Mouse (Mus musculus) hindbrain, embryonic 14.5 days (tissue): ENCODE measurements around the gene Lrrc31. TPM values are rescaled to one million over a fixed set of nuclear protein-coding genes. Genes with fewer than 3 reads are reported as not detected.

Experiments
- ATAC-seq: fragments of 200-750 bp; cut with Nextera tagmentation; 2 replicates; pipeline ENCODE4 v1.8.0; 2017; ENCODE audit warnings: moderate number of reproducible peaks, mild to moderate bottlenecking, moderate TSS enrichment, moderate library complexity; ENCODE audit not compliant: low FRiP score
- DNase-seq: peaks from one replicate; pipeline ENCODE4 v3.0.0-alpha.2; 2015; ENCODE audit warnings: low spot score
- H3K27ac ChIP-seq: fragments of 300-500 bp; sonication (generic); 2 replicates; pipeline ENCODE4 v1.5.1; 2014; ENCODE audit warnings: mild to moderate bottlenecking, moderate library complexity
- H3K27me3 ChIP-seq: fragments of 300-500 bp; sonication (generic); 2 replicates; pipeline ENCODE4 v1.6.1; 2014; ENCODE audit warnings: mild to moderate bottlenecking, low read length, mixed read lengths; ENCODE audit not compliant: control insufficient read depth, insufficient read depth
- H3K36me3 ChIP-seq: fragments of 300-500 bp; sonication (generic); replicated peaks from 2 replicates; pipeline ENCODE4 v1.6.1; 2014; ENCODE audit not compliant: control insufficient read depth, insufficient read depth
- H3K4me1 ChIP-seq: fragments of 300-500 bp; sonication (generic); replicated peaks from 2 replicates; pipeline ENCODE4 v1.6.1; 2014; ENCODE audit warnings: antibody characterized with exemption, low read length, mixed read lengths; ENCODE audit not compliant: control insufficient read depth, insufficient read depth
- H3K4me2 ChIP-seq: fragments of 300-500 bp; sonication (generic); replicated peaks from 2 replicates; pipeline ENCODE4 v1.6.1; 2014; ENCODE audit warnings: mild to moderate bottlenecking, moderate library complexity
- H3K4me3 ChIP-seq: fragments of 300-500 bp; sonication (generic); replicated peaks from 2 replicates; pipeline ENCODE4 v1.5.1; 2014; ENCODE audit warnings: mild to moderate bottlenecking, low read length
- H3K9ac ChIP-seq: fragments of 300-500 bp; sonication (generic); 2 replicates; pipeline ENCODE4 v1.6.1; 2014
- H3K9me3 ChIP-seq: fragments of 300-500 bp; sonication (generic); 2 replicates; pipeline ENCODE4 v1.6.1; 2016; ENCODE audit warnings: low read length; ENCODE audit not compliant: control insufficient read depth
- WGBS: fragments of 180-500 bp; shearing (Covaris S2); extraction: QIAGEN DNeasy Blood & Tissue Kit; methylation state at CpG from one replicate; pipeline ENCODE4 v1.1.7; 2014; 5-methylcytosine and 5-hydroxymethylcytosine counted together
- polyA plus RNA-seq: library from polyadenylated mRNA; unstranded; fragments of >200 nt; fragmentation: Nextera tagmentation; extraction: Ambion mirVana; gene quantifications from 2 replicates; pipeline ENCODE4 v1.2.1, GENCODE M21; 2014

Lrrc31 gene
- polyA plus RNA-seq, 1 experiment from 2014 or later: not detected

DNA sequence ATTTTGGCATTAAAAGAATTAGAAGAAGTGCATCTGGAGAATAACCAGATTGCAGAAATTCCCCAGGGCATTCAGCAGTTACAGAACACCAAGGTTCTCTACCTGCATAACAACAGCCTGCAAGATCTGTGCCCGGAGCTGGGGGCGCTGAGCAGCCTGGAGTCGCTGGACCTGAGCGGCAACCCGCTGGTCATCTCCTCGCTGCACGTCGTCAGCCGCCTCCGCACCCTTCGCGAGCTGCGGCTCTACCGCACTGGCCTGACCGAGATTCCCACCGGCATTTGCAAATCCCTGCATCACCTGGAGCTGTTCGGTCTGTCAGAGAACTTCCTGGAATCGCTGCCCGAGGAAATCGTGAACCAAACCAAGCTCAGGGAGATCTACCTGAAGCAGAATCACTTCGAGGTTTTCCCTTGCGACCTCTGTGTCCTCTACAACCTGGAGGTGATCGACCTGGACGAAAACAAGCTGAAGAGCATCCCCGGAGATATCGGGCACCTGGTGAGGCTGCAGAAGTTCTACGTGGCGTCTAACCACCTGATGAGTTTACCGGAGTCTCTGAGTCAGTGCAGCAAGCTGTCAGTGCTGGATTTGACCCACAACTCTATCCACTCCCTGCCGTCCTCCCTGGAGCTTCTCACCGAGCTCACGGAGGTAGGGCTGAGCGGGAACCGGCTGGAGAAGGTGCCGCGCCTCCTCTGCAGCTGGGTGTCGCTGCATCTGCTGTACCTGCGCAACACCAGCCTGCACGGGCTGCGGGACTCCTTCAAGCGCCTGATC, 49.4 kb downstream of the Lrrc31 start:
- no peaks in the 10 kb centered on the region for H3K36me3 ChIP-seq
- peak overlapping the region; percentile 40 for H3K4me3 ChIP-seq
- peak overlapping the region; percentile 74 for H3K4me2 ChIP-seq
- DNase-seq (peak; percentile 40), ATAC-seq (peak; percentile 75)
- 1% methylated on average over 41 of the region's 41 CpGs for WGBS
- no peaks in the 10 kb centered on the region for H3K9me3 ChIP-seq
- H3K9ac ChIP-seq: peak overlapping the region; percentile 43
- H3K4me1 ChIP-seq: 0 out of 2 replicates have a peak, but pooled peaks cover 6% of the 10 kb centered on the region
- peaks cover 35% of the 10 kb centered on the region for H3K27me3 ChIP-seq
- no peak overlapping the region for H3K27ac ChIP-seq

DNA sequence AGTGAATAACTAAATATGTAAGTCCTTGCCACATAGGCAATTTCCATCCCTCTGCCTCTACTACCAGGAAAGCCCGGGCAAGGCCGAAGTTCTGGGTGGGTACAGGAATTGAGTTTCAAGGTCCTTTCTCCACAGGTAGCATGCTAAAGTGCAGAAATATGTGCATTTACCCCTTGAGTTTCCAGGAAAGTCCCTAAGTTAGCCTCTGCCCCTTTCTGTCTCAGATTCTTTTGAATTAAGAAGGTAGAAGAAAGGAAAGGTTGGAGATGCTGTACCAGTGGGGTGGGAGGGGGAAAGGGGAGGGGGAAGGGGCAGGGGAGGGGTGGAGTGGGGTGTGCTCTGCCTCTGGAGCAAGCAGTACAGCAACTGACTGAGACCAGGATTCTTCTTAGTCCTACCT, 51.2 kb downstream of the Lrrc31 start:
- no peak overlapping the region for H3K27ac ChIP-seq
- 96% methylated on average over 2 of the region's 2 CpGs for WGBS
- no peak overlapping the region for H3K4me3 ChIP-seq
- H3K36me3 ChIP-seq: no peaks in the 10 kb centered on the region
- ATAC-seq (no peak), DNase-seq (no peak)
- no peak overlapping the region for H3K4me2 ChIP-seq
- no peaks in the 10 kb centered on the region for H3K9me3 ChIP-seq
- H3K9ac ChIP-seq: no peak overlapping the region
- 0 out of 2 replicates have a peak, but pooled peaks cover 6% of the 10 kb centered on the region for H3K4me1 ChIP-seq
- H3K27me3 ChIP-seq: peaks cover 35% of the 10 kb centered on the region

DNA sequence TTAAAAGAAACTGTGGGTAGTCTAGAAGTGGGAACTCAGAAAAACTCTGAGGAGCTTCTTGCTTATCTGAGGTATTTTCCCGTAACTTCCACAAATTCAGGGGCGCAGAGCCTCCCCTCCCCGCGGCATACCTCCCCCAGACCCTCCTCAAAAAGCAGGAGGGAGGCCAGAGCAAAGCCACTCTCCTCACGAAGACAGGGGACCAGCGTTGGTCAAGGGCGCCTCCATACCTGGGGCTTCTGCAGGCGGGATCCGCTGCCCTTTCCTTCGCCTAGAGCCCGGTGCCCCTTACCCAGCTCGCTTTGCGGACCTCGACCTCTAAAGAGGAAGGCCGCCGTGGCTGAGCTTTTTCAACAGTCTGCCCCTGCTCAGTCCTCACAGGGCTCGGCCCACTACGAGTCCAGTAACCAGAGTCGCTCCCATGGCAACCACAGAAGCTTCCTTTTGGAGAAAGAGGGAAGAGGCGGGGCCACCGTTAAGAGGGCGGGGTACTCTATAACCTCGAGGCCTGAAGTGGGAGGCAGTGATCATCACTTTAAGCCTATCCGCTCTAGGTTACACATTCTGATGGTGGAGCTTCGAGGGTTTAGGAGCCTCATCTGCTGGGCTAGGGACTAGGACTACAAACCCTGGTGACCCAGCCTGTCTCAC, 52.1 kb downstream of the Lrrc31 start, which contains the start of gene Lrrc34:
Lrrc34 (minus strand) TSS at position 430 of the 651 bp plus-strand sequence.
- Histone ChIP-seq H3K4me2 (peak within 1 kb of the TSS; percentile 55), H3K9me3 (no peaks in the 10 kb centered on the region), H3K9ac (peak within 1 kb of the TSS; percentile 51), H3K4me1 (0 out of 2 replicates have a peak, but pooled peaks cover 6% of the 10 kb centered on the region), H3K36me3 (no peaks in the 10 kb centered on the region), H3K4me3 (peak within 1 kb of the TSS; percentile 28), H3K27me3 (peaks cover 35% of the 10 kb centered on the region), H3K27ac (no peak within 1 kb of the TSS)
- 2% methylated on average over 25 of the region's 25 CpGs for WGBS
- DNase-seq (peak; percentile 41), ATAC-seq (peak; percentile 88)

DNA sequence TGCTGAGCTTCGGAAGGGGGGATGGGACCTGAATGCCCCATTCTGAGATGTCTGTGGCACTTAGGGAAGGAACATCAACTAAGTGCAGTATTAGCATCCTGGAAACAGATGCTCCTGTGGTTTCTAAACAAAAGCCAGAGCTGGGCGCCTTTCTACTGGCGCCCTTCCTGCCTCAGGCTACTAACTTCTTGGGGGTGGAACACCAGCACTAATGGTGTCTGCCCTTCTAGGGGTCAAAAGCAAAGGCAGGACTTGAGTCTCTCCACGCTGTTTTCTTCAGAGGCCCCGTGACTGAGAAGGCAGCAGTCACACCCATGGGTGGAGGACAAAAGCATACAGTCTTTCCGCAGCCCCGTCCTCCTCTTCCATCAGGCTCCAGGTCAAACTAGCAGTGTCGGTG, 52.9 kb downstream of the Lrrc31 start:
- H3K4me2 ChIP-seq: no peak overlapping the region
- H3K27ac ChIP-seq: no peak overlapping the region
- H3K4me3 ChIP-seq: no peak overlapping the region
- DNase-seq (no peak), ATAC-seq (no peak)
- H3K27me3 ChIP-seq: peaks cover 34% of the 10 kb centered on the region
- H3K4me1 ChIP-seq: 0 out of 2 replicates have a peak, but pooled peaks cover 6% of the 10 kb centered on the region
- 44% methylated on average over 8 of the region's 8 CpGs for WGBS
- no peaks in the 10 kb centered on the region for H3K9me3 ChIP-seq
- H3K9ac ChIP-seq: no peak overlapping the region
- H3K36me3 ChIP-seq: no peaks in the 10 kb centered on the region

DNA sequence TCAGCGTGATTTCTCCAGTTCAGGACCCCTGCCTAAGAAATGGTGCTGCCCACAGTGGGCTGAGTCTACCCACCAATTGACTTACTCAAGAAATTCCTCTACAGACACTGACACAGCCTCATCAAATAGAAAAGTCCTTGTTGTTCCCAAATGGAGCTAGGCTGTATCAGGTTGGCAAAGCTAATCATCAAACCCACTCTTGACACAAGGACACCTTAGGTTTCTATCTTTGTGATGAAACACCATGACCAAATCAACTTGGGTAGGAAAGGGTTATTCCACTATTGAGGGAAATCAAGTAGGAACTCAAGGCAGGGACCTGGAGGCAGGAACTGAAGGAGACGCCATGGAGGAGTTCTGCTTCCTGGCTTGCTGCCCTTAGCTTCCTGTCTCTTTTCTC, 55.4 kb downstream of the Lrrc31 start, which contains the start of gene Lrriq4:
Lrriq4 (plus strand) TSS at position 301 of the 400 bp plus-strand sequence.
- Histone ChIP-seq H3K9ac (no peak within 1 kb of the TSS), H3K36me3 (no peaks in the 10 kb centered on the region), H3K27me3 (peaks cover 9% of the 10 kb centered on the region), H3K9me3 (no peaks in the 10 kb centered on the region), H3K4me1 (0 out of 2 replicates have a peak, but pooled peaks cover 6% of the 10 kb centered on the region), H3K27ac (no peak within 1 kb of the TSS), H3K4me3 (no peak within 1 kb of the TSS), H3K4me2 (no peak within 1 kb of the TSS)
- DNase-seq: no peak
- no peak for ATAC-seq
- 70% methylated on average over 2 of the region's 2 CpGs for WGBS

DNA sequence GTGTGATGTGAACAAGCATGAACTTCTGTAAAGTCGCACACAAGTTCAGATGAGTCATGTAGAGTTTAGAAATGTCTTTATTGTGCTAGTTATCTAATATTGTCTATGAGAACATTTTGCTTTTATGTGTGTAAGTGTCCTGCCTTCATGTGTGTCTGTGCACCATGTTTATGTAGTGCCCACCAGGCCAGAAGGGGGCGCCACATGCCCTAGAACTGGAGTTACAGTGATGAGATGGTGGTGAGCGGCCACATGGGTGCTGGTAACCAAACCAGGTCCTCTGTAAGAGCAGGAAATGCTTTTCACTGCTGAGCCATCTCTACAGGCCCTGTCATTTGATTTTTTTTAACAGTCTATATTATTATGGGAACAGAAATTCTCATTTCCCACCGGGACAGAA, 64.0 kb downstream of the Lrrc31 start:
- Histone ChIP-seq H3K4me1 (no peaks in the 10 kb centered on the region), H3K36me3 (no peaks in the 10 kb centered on the region), H3K4me2 (no peak overlapping the region), H3K4me3 (no peak overlapping the region), H3K9me3 (no peaks in the 10 kb centered on the region), H3K27me3 (no peaks in the 10 kb centered on the region), H3K27ac (no peak overlapping the region), H3K9ac (no peak overlapping the region)
- DNase-seq: no peak
- no peak for ATAC-seq
- WGBS: 81% methylated on average over 4 of the region's 4 CpGs

DNA sequence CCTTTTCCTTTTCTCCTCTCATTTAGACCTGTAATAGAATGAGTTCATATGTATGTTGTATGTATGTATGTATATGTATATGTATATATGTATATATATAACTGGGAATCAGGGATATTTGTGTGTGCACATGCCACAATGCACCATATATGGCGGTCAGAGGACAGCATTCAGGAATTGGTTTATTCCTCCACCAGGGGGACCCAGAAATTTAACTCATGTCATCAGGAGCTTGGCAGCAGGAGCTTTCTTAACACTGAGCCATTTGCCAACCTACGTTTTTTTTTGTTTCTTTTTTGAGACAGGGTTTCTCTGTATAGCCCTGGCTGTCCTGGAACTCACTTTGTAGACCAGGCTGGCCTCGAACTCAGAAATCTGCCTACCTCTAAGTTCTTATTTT, 66.0 kb downstream of the Lrrc31 start:
- Histone ChIP-seq H3K9me3 (no peaks in the 10 kb centered on the region), H3K9ac (no peak overlapping the region), H3K27ac (no peak overlapping the region), H3K4me3 (no peak overlapping the region), H3K36me3 (no peaks in the 10 kb centered on the region), H3K4me2 (no peak overlapping the region), H3K27me3 (no peaks in the 10 kb centered on the region), H3K4me1 (no peaks in the 10 kb centered on the region)
- ATAC-seq (no peak), DNase-seq (no peak)
- WGBS: 67% methylated on average over 3 of the region's 3 CpGs

Other genes with a start within 250 kb of the Lrrc31 start
- 12.6 and 13.7 TPM in 2 replicates for gene Mecom, start 151.8 kb downstream of the Lrrc31 start, polyA plus RNA-seq
- gene Actrt3, start 99.9 kb downstream of the Lrrc31 start, polyA plus RNA-seq: 0.65 and 0.74 TPM in 2 replicates
- gene Mynn, start 97.8 kb downstream of the Lrrc31 start, polyA plus RNA-seq: 33.5 and 33.7 TPM in 2 replicates
- 0.08 TPM in 1 of 2 replicates, not detected in the other for gene Lrriq4, start 55.3 kb downstream of the Lrrc31 start, polyA plus RNA-seq
- gene Lrrc34, start 52.0 kb downstream of the Lrrc31 start, polyA plus RNA-seq: 1.7 and 2.9 TPM in 2 replicates
- not detected in 2 replicates for gene Samd7, start 46.5 kb upstream of the Lrrc31 start, polyA plus RNA-seq
- 90.4 and 95.6 TPM in 2 replicates for gene Sec62, start 93.0 kb upstream of the Lrrc31 start, polyA plus RNA-seq
- 2.3 and 2.6 TPM in 2 replicates for gene Gpr160, start 156.1 kb upstream of the Lrrc31 start, polyA plus RNA-seq